8 mouse cellular contexts compared by ENCODE assay signal in genomic region chr11:50114329-50114728, GRCm38 (mm10). TPM values are rescaled to one million over a fixed set of nuclear protein-coding genes. Genes with fewer than 3 reads are reported as not detected.
A peak's percentile ranks its signal among the peaks of the same experiment; 100 is the strongest.
DNase-seq lines count a peak whose midpoint lies in the region; ATAC-seq and TF ChIP-seq lines count a peak whose summit lies in the region.

No protein-coding gene starts in this region.

- ATAC-seq in frontal cortex, adult (ENCODE audit: low TSS enrichment), result no peak
- ATAC-seq in megakaryocyte, adult 5-6 weeks (ENCODE audit: poor library complexity, severe bottlenecking), result peak; percentile 91

- TF ChIP-seq CTCF in cortical plate, adult 2 months (IDR thresholded peaks at IDR 0.05; ENCODE audit: extremely low read depth, insufficient read depth, low read length), result peak; percentile 72

- no peak overlapping the region for H3K4me3 ChIP-seq in cortical plate, adult 2 months (ENCODE audit: insufficient read depth, low read length)

- DNase-seq in frontal cortex, postnatal 25 days (ENCODE audit: low spot score in 2 of 2), result peak; percentile 38 to 43
- peak; percentile 82 for DNase-seq in ZHBTc4 (ENCODE audit: low read depth, low spot score)
- peak; percentile 69 for DNase-seq in heart, adult 8-10 months (ENCODE audit: low spot score)
- peak; percentile 85 to 87 for DNase-seq in kidney, postnatal 25 days
- peak; percentile 62 to 86 for DNase-seq in spleen, adult 18-20 months

- no peak for TF ChIP-seq POLR2A in cortical plate, adult 2 months (IDR thresholded peaks at IDR 0.05; ENCODE audit: extremely low read depth, insufficient read depth, low read length)

- no peak overlapping the region for H3K27ac ChIP-seq in cortical plate, adult 2 months (ENCODE audit: insufficient read depth, low read length)

- H3K4me1 ChIP-seq in cortical plate, adult 2 months (ENCODE audit: control insufficient read depth, insufficient read depth, low read length), result peaks cover under 1% of the 10 kb centered on the region

RNA-seq across cellular contexts. Expression of gene Tbc1d9b, which starts 16.9 kb away (rescaled TPM):
- 162 and 188 TPM in 2 replicates for polyA plus RNA-seq in cortical plate, adult 2 months (2012; rRNA removed)
- total RNA-seq in heart, adult 8-10 months (2022), result 10 to 100 TPM; 45.9 to 47.4 (median 46.5) TPM
- 17.8 and 23.5 TPM in 2 replicates for total RNA-seq in megakaryocyte, adult 5-6 weeks (2015)
- 30.9 and 36.7 TPM in 2 replicates for total RNA-seq in megakaryocyte, adult 5-6 weeks (2017)

RNA-seq across cellular contexts. Expression of gene Mrnip, which starts 59.9 kb away (rescaled TPM):
- 23.7 and 24.9 TPM in 2 replicates for polyA plus RNA-seq in cortical plate, adult 2 months (2012; rRNA removed)
- total RNA-seq in heart, adult 8-10 months (2022), result 1 to 10 TPM; 1.6 to 3.5 (median 2.7) TPM
- total RNA-seq in megakaryocyte, adult 5-6 weeks (2015), result 7.6 and 9.2 TPM in 2 replicates
- total RNA-seq in megakaryocyte, adult 5-6 weeks (2017), result 7.5 and 11.6 TPM in 2 replicates
